Mouse (Mus musculus): ENCODE measurements around the gene Hcfc1r1. TPM values are rescaled to one million over a fixed set of nuclear protein-coding genes. Genes with fewer than 3 reads are reported as not detected.

The Hcfc1r1 gene
- polyA plus RNA-seq (2012; rRNA removed), result 326 and 359 TPM in 2 replicates

GRCm38 (mm10) chr17:23673424-23674073 lies at the start of gene Hcfc1r1, which contains the start of gene Thoc6:
Gene Hcfc1r1 (plus strand): TSS chr17:23673596.
Gene Thoc6 (minus strand): TSS chr17:23673882.
- DNase-seq (ENCODE audit: low read depth), result peak; percentile 90

- no peak for DNase-seq (ENCODE audit: low read depth)
Observed at GRCm38 (mm10) chr17:23627813-23628212, 45.6 kb upstream of the Hcfc1r1 start.

- DNase-seq (ENCODE audit: low read depth), result no peak
Observed at GRCm38 (mm10) chr17:23630195-23631020, 43.0 kb upstream of the Hcfc1r1 start.

GRCm38 (mm10) chr17:23631241-23631640 lies 42.2 kb upstream of the Hcfc1r1 start:
- DNase-seq (ENCODE audit: low read depth), result no peak

GRCm38 (mm10) chr17:23644613-23645495 lies 28.5 kb upstream of the Hcfc1r1 start, which contains the start of gene Mmp25:
Gene Mmp25 (minus strand): TSS chr17:23645277.
- DNase-seq (ENCODE audit: low read depth), result no peak

- DNase-seq (ENCODE audit: low read depth), result no peak
Observed at GRCm38 (mm10) chr17:23645894-23646293, 27.5 kb upstream of the Hcfc1r1 start.

- DNase-seq (ENCODE audit: low read depth), result no peak
Observed at GRCm38 (mm10) chr17:23651363-23651762, 22.0 kb upstream of the Hcfc1r1 start.

- DNase-seq (ENCODE audit: low read depth), result no peak
Observed at GRCm38 (mm10) chr17:23653324-23653723, 20.1 kb upstream of the Hcfc1r1 start.

GRCm38 (mm10) chr17:23654001-23654400 lies 19.4 kb upstream of the Hcfc1r1 start:
- no peak for DNase-seq (ENCODE audit: low read depth)

- no peak for DNase-seq (ENCODE audit: low read depth)
Observed at GRCm38 (mm10) chr17:23654410-23654809, 19.0 kb upstream of the Hcfc1r1 start.

GRCm38 (mm10) chr17:23658450-23658849 lies 14.9 kb upstream of the Hcfc1r1 start:
- DNase-seq (ENCODE audit: low read depth), result no peak

- DNase-seq (ENCODE audit: low read depth), result no peak
Observed at GRCm38 (mm10) chr17:23660117-23660875, 13.1 kb upstream of the Hcfc1r1 start, which contains the start of gene Bicdl2. Gene Bicdl2 (plus strand): TSS chr17:23660506.

GRCm38 (mm10) chr17:23660876-23661200 lies 12.6 kb upstream of the Hcfc1r1 start:
- DNase-seq (ENCODE audit: low read depth), result no peak

GRCm38 (mm10) chr17:23661526-23661925 lies 11.9 kb upstream of the Hcfc1r1 start:
- no peak for DNase-seq (ENCODE audit: low read depth)

- DNase-seq (ENCODE audit: low read depth), result no peak
Observed at GRCm38 (mm10) chr17:23664556-23665021, 8.8 kb upstream of the Hcfc1r1 start.

- no peak for DNase-seq (ENCODE audit: low read depth)
Observed at GRCm38 (mm10) chr17:23665511-23665910, 7.9 kb upstream of the Hcfc1r1 start.

- no peak for DNase-seq (ENCODE audit: low read depth)
Observed at GRCm38 (mm10) chr17:23670516-23671074, 2.8 kb upstream of the Hcfc1r1 start.

- DNase-seq (ENCODE audit: low read depth), result no peak
Observed at GRCm38 (mm10) chr17:23671519-23671918, 1.9 kb upstream of the Hcfc1r1 start.

GRCm38 (mm10) chr17:23672761-23673160 lies 635 bp upstream of the Hcfc1r1 start:
- DNase-seq (ENCODE audit: low read depth), result no peak

GRCm38 (mm10) chr17:23674271-23674952 lies 1.0 kb downstream of the Hcfc1r1 start:
- no peak for DNase-seq (ENCODE audit: low read depth)
